Mouse (Mus musculus) MN1 (cell line): ENCODE results near the gene B3galnt2.
"Not testable (repeated sequence)": the region's sequence is repeated elsewhere in the genome, so short reads cannot be mapped to it uniquely, and the experiment has no call there.

Experiments
- DNase-seq: peaks from one replicate; pipeline ENCODE4 v3.0.0-alpha.2; 2016; ENCODE audit warnings: low spot score

B3galnt2 gene

GRCm38 (mm10) chr13:13953874-13954832, at the start of gene B3galnt2:
Gene B3galnt2, plus strand, starts transcription at chr13:13954469.
- peak; percentile 99 for DNase-seq

- no peak for DNase-seq
Measured at GRCm38 (mm10) chr13:13911341-13911740, 42.9 kb upstream of the B3galnt2 start.

- no peak for DNase-seq
Measured at GRCm38 (mm10) chr13:13919396-13919795, 34.9 kb upstream of the B3galnt2 start.

GRCm38 (mm10) chr13:13922526-13922925, 31.7 kb upstream of the B3galnt2 start:
- no peak for DNase-seq

GRCm38 (mm10) chr13:13929982-13930381, 24.3 kb upstream of the B3galnt2 start:
- no peak for DNase-seq

- peak; percentile 27 for DNase-seq
Measured at GRCm38 (mm10) chr13:13954931-13955330, 662 bp downstream of the B3galnt2 start.

GRCm38 (mm10) chr13:13956686-13957085, 2.4 kb downstream of the B3galnt2 start:
- DNase-seq = no peak

GRCm38 (mm10) chr13:13960211-13960610, 5.9 kb downstream of the B3galnt2 start:
- no peak for DNase-seq

- no peak for DNase-seq
Measured at GRCm38 (mm10) chr13:13961046-13961445, 6.8 kb downstream of the B3galnt2 start.

GRCm38 (mm10) chr13:13965388-13965964, 11.2 kb downstream of the B3galnt2 start:
- no peak for DNase-seq

- no peak for DNase-seq
Measured at GRCm38 (mm10) chr13:13966172-13966571, 11.9 kb downstream of the B3galnt2 start.

GRCm38 (mm10) chr13:13968629-13969111, 14.4 kb downstream of the B3galnt2 start:
- DNase-seq = peak; percentile 62

- DNase-seq = no peak
Measured at GRCm38 (mm10) chr13:13969796-13970195, 15.5 kb downstream of the B3galnt2 start.

- DNase-seq = not testable (repeated sequence)
Measured at GRCm38 (mm10) chr13:13981842-13982241, 27.6 kb downstream of the B3galnt2 start.

GRCm38 (mm10) chr13:13983523-13983922, 29.3 kb downstream of the B3galnt2 start:
- no peak for DNase-seq

GRCm38 (mm10) chr13:13989135-13989534, 34.9 kb downstream of the B3galnt2 start:
- no peak for DNase-seq

GRCm38 (mm10) chr13:13990391-13990790, 36.1 kb downstream of the B3galnt2 start:
- no peak for DNase-seq

GRCm38 (mm10) chr13:13993041-13993440, 38.8 kb downstream of the B3galnt2 start:
- DNase-seq = no peak

- DNase-seq = no peak
Measured at GRCm38 (mm10) chr13:13995046-13995445, 40.8 kb downstream of the B3galnt2 start.

GRCm38 (mm10) chr13:13997476-13997875, 43.2 kb downstream of the B3galnt2 start:
- DNase-seq = no peak

GRCm38 (mm10) chr13:14002706-14003105, 48.4 kb downstream of the B3galnt2 start:
- peak; percentile 46 for DNase-seq

- DNase-seq = no peak
Measured at GRCm38 (mm10) chr13:14004086-14004485, 49.8 kb downstream of the B3galnt2 start.

GRCm38 (mm10) chr13:14004999-14005398, 50.7 kb downstream of the B3galnt2 start:
- DNase-seq = no peak
